Mouse (Mus musculus) CH12.LX (cell line): ENCODE data around the gene Vsig10. TPM values are rescaled to one million over a fixed set of nuclear protein-coding genes. Genes with fewer than 3 reads are reported as not detected.
A peak's percentile ranks its signal among the peaks of the same experiment; 100 is the strongest.

Source experiments
- DNase-seq: peaks from one replicate; pipeline ENCODE4 v3.0.0-alpha.2; 2013; ENCODE audit errors: extremely low read depth
- H3K27ac ChIP-seq: 2 replicates; pipeline ENCODE4 v1.5.1; 2012; ENCODE audit warnings: low read depth, mild to moderate bottlenecking, control low read depth, moderate library complexity; ENCODE audit not compliant: insufficient read depth
- H3K27me3 ChIP-seq: replicated peaks from 2 replicates; pipeline ENCODE3; 2012; ENCODE audit warnings: inconsistent platforms
- H3K36me3 ChIP-seq, 2 experiments: replicated peaks in 1 of 2; 2 replicates each; pipeline versions ENCODE3 to v1.6.1; 2012; ENCODE audit warnings: inconsistent platforms in 1 of 2, low read length in 1 of 2, mild to moderate bottlenecking in 1 of 2, mixed read lengths in 1 of 2, moderate library complexity in 1 of 2; ENCODE audit not compliant: control insufficient read depth in 1 of 2, insufficient read depth in 1 of 2
- H3K4me1 ChIP-seq, 2 experiments: 2 replicates each; pipeline ENCODE4 v1.6.1; 2012; ENCODE audit warnings: inconsistent platforms in 1 of 2, moderate library complexity in 1 of 2; ENCODE audit not compliant: insufficient read depth in 2 of 2, control insufficient read depth in 1 of 2
- H3K4me2 ChIP-seq: 2 replicates; pipeline ENCODE4 v1.6.1; 2012; ENCODE audit warnings: low read depth, mild to moderate bottlenecking, control low read depth; ENCODE audit not compliant: poor library complexity, insufficient read depth, severe bottlenecking
- H3K4me3 ChIP-seq, 3 experiments: fragments of 150-350 bp in 1 of 3; sonication (generic) in 1 of 3; replicated peaks in 1 of 3; 2 replicates each; pipeline versions ENCODE3 to v1.5.1; 2011 to 2012; ENCODE audit warnings: low read depth in 2 of 3, low read length in 2 of 3, mild to moderate bottlenecking in 2 of 3, moderate library complexity in 2 of 3, control low read depth in 1 of 3, improper control_type of control experiment in 1 of 3, inconsistent platforms in 1 of 3, mixed read lengths in 1 of 3; ENCODE audit not compliant: poor library complexity in 1 of 3
- H3K79me2 ChIP-seq: replicated peaks from 2 replicates; pipeline ENCODE4 v1.6.1; 2012; ENCODE audit warnings: mild to moderate bottlenecking, moderate library complexity; ENCODE audit not compliant: control insufficient read depth, poor library complexity, insufficient read depth, severe bottlenecking; ENCODE audit errors: extremely low read depth
- H3K9ac ChIP-seq: 2 replicates; pipeline ENCODE4 v1.6.1; 2012; ENCODE audit warnings: low read depth, mild to moderate bottlenecking, control low read depth, moderate library complexity; ENCODE audit not compliant: insufficient read depth
- H3K9me3 ChIP-seq: replicated peaks from 2 replicates; pipeline ENCODE3; 2012; ENCODE audit warnings: low read length, inconsistent platforms, mixed read lengths
- BHLHE40 ChIP-seq: IDR thresholded peaks from 2 replicates; pipeline ENCODE4 v1.6.1; 2011; ENCODE audit warnings: mild to moderate bottlenecking, low read depth, low read length, improper control_type of control experiment
- CHD2 ChIP-seq: IDR thresholded peaks from 2 replicates; pipeline ENCODE4 v1.6.1; 2011; ENCODE audit warnings: low read length, improper control_type of control experiment
- ELF1 ChIP-seq: IDR thresholded peaks from 2 replicates; pipeline ENCODE4 v1.6.1; 2014; ENCODE audit warnings: low read depth, mild to moderate bottlenecking, inconsistent platforms, low read length, improper control_type of control experiment
- EP300 ChIP-seq: IDR thresholded peaks from 2 replicates; pipeline ENCODE4 v1.6.1; 2011; ENCODE audit warnings: low read length, improper control_type of control experiment
- ETS1 ChIP-seq: conservative IDR thresholded peaks from 2 replicates; pipeline ENCODE4 v1.6.1; 2012; ENCODE audit warnings: low read depth, mild to moderate bottlenecking, inconsistent platforms, low read length, improper control_type of control experiment, moderate library complexity
- GABPA ChIP-seq: IDR thresholded peaks from 2 replicates; pipeline ENCODE4 v1.6.1; 2012; ENCODE audit warnings: low read depth, low read length, improper control_type of control experiment, inconsistent platforms; ENCODE audit not compliant: insufficient replicate concordance
- HCFC1 ChIP-seq: IDR thresholded peaks from 2 replicates; pipeline ENCODE4 v1.6.1; 2012; ENCODE audit warnings: low read depth, mild to moderate bottlenecking, inconsistent platforms, low read length, improper control_type of control experiment
- IRF4 ChIP-seq: IDR thresholded peaks from 2 replicates; pipeline ENCODE4 v1.6.1; 2014; ENCODE audit warnings: low read depth, mild to moderate bottlenecking, inconsistent platforms, low read length, improper control_type of control experiment
- JUN ChIP-seq: IDR thresholded peaks from 2 replicates; pipeline ENCODE4 v1.6.1; 2011; ENCODE audit warnings: low read depth, mild to moderate bottlenecking, low read length, improper control_type of control experiment, moderate library complexity; ENCODE audit not compliant: insufficient read depth
- JUND ChIP-seq: conservative IDR thresholded peaks from 2 replicates; pipeline ENCODE4 v1.6.1; 2011; ENCODE audit warnings: low read depth, low read length, improper control_type of control experiment
- KAT2A ChIP-seq: IDR thresholded peaks from 2 replicates; pipeline ENCODE4 v1.6.1; 2012; ENCODE audit warnings: low read length, improper control_type of control experiment, inconsistent platforms; ENCODE audit not compliant: insufficient replicate concordance
- MAFK ChIP-seq: IDR thresholded peaks from 2 replicates; pipeline ENCODE4 v1.6.1; 2011; ENCODE audit warnings: low read length, improper control_type of control experiment; ENCODE audit not compliant: insufficient replicate concordance
- MAZ ChIP-seq: IDR thresholded peaks from 2 replicates; pipeline ENCODE4 v1.6.1; 2012; ENCODE audit warnings: low read depth, mild to moderate bottlenecking, inconsistent platforms, low read length, improper control_type of control experiment, moderate library complexity
- MXI1 ChIP-seq: IDR thresholded peaks from 2 replicates; pipeline ENCODE4 v1.6.1; 2011; ENCODE audit warnings: mild to moderate bottlenecking, low read depth, low read length, improper control_type of control experiment
- RAD21 ChIP-seq: IDR thresholded peaks from 2 replicates; pipeline ENCODE4 v1.6.1; 2011; ENCODE audit warnings: low read depth, mild to moderate bottlenecking, low read length, improper control_type of control experiment, moderate library complexity
- RCOR1 ChIP-seq: conservative IDR thresholded peaks from 2 replicates; pipeline ENCODE4 v1.6.1; 2012; ENCODE audit warnings: low read depth, mild to moderate bottlenecking, inconsistent platforms, low read length, improper control_type of control experiment
- SIN3A ChIP-seq: IDR thresholded peaks from 2 replicates; pipeline ENCODE4 v1.6.1; 2012; ENCODE audit warnings: low read length, improper control_type of control experiment, inconsistent platforms
- USF2 ChIP-seq: conservative IDR thresholded peaks from 2 replicates; pipeline ENCODE4 v1.6.1; 2011; ENCODE audit warnings: low read depth, low read length, improper control_type of control experiment
- dilution Hi-C: fragments of 300-500 bp; cut with MboI; formaldehyde crosslinking; loops from 2 replicates; pipeline ENCODE4 v1.14.3; 2020; ENCODE audit warnings: low sequenced_read_pairs; ENCODE audit not compliant: extremely low pct_unique_long_range_greater_than_20kb, extremely low pct_ligation_motif_present
- in situ Hi-C: fragments of 300-500 bp; cut with MboI; formaldehyde crosslinking; loops from 3 replicates; pipeline ENCODE4 v1.14.3; 2019; ENCODE audit warnings: low sequenced_read_pairs, low pct_ligation_motif_present, low pct_unique_long_range_greater_than_20kb, mixed read lengths
- polyA plus RNA-seq: library from polyadenylated mRNA; unstranded; fragments of >175 nt; gene quantifications from 2 replicates; pipeline ENCODE4 v1.2.1, GENCODE M21; 2012; ENCODE audit warnings: low read depth; ENCODE audit not compliant: insufficient read length
- total RNA-seq, 2 experiments: library from RNA; depleted of rRNA; stranded (reverse); fragments of 300-350 nt in 1 of 2; fragments of >200 nt in 1 of 2; gene quantifications; 2 replicates each; pipeline ENCODE4 v1.2.3; 2012 to 2014

The Vsig10 gene
- total and polyA plus RNA-seq, 3 experiments, result 2.1 to 4.7 (median 3.9) TPM

- Histone ChIP-seq H3K9me3 (no peaks in the 10 kb centered on the region), H3K79me2 (no peaks in the 10 kb centered on the region), H3K27me3 (peaks cover 10% of the 10 kb centered on the region), H3K27ac (no peak overlapping the region), H3K36me3 (no peaks in the 10 kb centered on the region), H3K4me3 (no peak overlapping the region), H3K4me2 (no peak overlapping the region), H3K4me1 (peaks cover 7 to 23% of the 10 kb centered on the region in 2 experiments), H3K9ac (no peak overlapping the region)
- dilution Hi-C loops, result no loop called here
- in situ Hi-C loops, result no loop called here
- DNase-seq, result no peak
- TF ChIP-seq EP300, result no peak
- TF ChIP-seq ELF1, result peak; percentile 27; the same call in 1 of the 2 replicates
- TF ChIP-seq USF2, result no peak
- no peak for TF ChIP-seq RAD21
Measured at GRCm38 (mm10) chr5:117314587-117315428, 4.1 kb upstream of the Vsig10 start.

- DNase-seq, result no peak
- Histone ChIP-seq H3K36me3 (peaks cover 6 to 9% of the 10 kb centered on the region in 2 experiments), H3K9ac (no peak overlapping the region), H3K4me3 (no peak overlapping the region), H3K27ac (no peak overlapping the region), H3K27me3 (peaks cover 11% of the 10 kb centered on the region), H3K4me1 (peaks cover 8% of the 10 kb centered on the region in 2 experiments; a peak in 2 of 4 replicates), H3K4me2 (no peak overlapping the region), H3K79me2 (no peaks in the 10 kb centered on the region), H3K9me3 (no peaks in the 10 kb centered on the region)
- in situ Hi-C loops, result no loop called here
- dilution Hi-C loops, result no loop called here
- no peak for TF ChIP-seq ETS1
- no peak for TF ChIP-seq SIN3A
- TF ChIP-seq RCOR1, result no peak
- TF ChIP-seq IRF4, result no peak
- no peak for TF ChIP-seq MAFK
- TF ChIP-seq JUN, result no peak
- no peak for TF ChIP-seq RAD21
- TF ChIP-seq HCFC1, result no peak
- no peak for TF ChIP-seq CHD2
- no peak for TF ChIP-seq MXI1
- TF ChIP-seq JUND, result no peak
- TF ChIP-seq GABPA, result no peak
- TF ChIP-seq BHLHE40, result no peak
- no peak for TF ChIP-seq MAZ
- TF ChIP-seq KAT2A, result no peak
- no peak for TF ChIP-seq ELF1
Measured at GRCm38 (mm10) chr5:117323751-117324150, 4.9 kb downstream of the Vsig10 start.
